Mouse (Mus musculus) forebrain, embryonic 12.5 days (tissue): ENCODE data around the gene Eif4g1. TPM values are rescaled to one million over a fixed set of nuclear protein-coding genes. Genes with fewer than 3 reads are reported as not detected.
A peak's percentile ranks its signal among the peaks of the same experiment; 100 is the strongest.

Source experiments
- ATAC-seq: fragments of 200-750 bp; cut with Nextera tagmentation; 2 replicates; pipeline ENCODE4 v1.8.0; 2017; ENCODE audit warnings: moderate TSS enrichment; ENCODE audit not compliant: low FRiP score
- H3K27ac ChIP-seq: fragments of 300-500 bp; sonication (generic); 2 replicates; pipeline ENCODE4 v1.5.1; 2016; ENCODE audit warnings: mild to moderate bottlenecking
- H3K27me3 ChIP-seq: fragments of 300-500 bp; sonication (generic); 2 replicates; pipeline ENCODE4 v1.6.1; 2016; ENCODE audit warnings: mild to moderate bottlenecking
- H3K36me3 ChIP-seq: fragments of 300-500 bp; sonication (generic); replicated peaks from 2 replicates; pipeline ENCODE4 v1.6.1; 2016; ENCODE audit warnings: mild to moderate bottlenecking
- H3K4me1 ChIP-seq: fragments of 300-500 bp; sonication (generic); 2 replicates; pipeline ENCODE4 v1.6.1; 2016
- H3K4me2 ChIP-seq: fragments of 300-500 bp; sonication (generic); 2 replicates; pipeline ENCODE4 v1.6.1; 2016; ENCODE audit warnings: mild to moderate bottlenecking, moderate library complexity
- H3K4me3 ChIP-seq: fragments of 300-500 bp; sonication (generic); replicated peaks from 2 replicates; pipeline ENCODE4 v1.5.1; 2016; ENCODE audit warnings: mild to moderate bottlenecking
- H3K9ac ChIP-seq: fragments of 300-500 bp; sonication (generic); 2 replicates; pipeline ENCODE4 v1.6.1; 2016; ENCODE audit warnings: mild to moderate bottlenecking
- H3K9me3 ChIP-seq: fragments of 300-500 bp; sonication (generic); 2 replicates; pipeline ENCODE4 v1.6.1; 2016
- WGBS: fragments of 180-500 bp; shearing (Covaris S2); methylation state at CpG from one replicate; pipeline ENCODE4 v1.1.7; 2016; 5-methylcytosine and 5-hydroxymethylcytosine counted together
- polyA plus RNA-seq: library from polyadenylated mRNA; unstranded; fragments of >200 nt; fragmentation: Nextera tagmentation; extraction: Ambion mirVana; gene quantifications from 2 replicates; pipeline ENCODE4 v1.2.1, GENCODE M21; 2016

Eif4g1 gene
- polyA plus RNA-seq, 1 experiment from 2014 or later = 190 TPM

DNA sequence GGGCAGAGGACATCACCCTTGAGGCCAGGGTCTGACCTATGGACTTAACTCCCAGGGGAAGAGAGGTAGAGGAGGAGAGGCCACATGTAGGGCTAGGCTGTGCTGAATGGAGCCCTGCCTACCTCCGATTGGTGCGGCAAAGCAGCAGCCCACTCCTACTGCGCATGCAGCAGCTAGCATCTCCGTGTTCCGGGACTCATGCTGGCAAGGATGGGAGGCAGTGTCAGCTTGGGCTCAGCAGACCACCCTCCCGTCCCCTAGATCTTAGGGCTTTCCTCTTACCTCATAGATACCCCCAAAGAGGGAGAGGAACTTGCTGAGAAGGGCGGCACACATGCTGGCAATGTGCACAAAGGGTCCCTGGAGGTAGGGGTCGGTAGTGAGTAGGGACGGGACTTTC lies 44.1 kb downstream of the Eif4g1 start:
- Histone ChIP-seq H3K4me2 (no peak overlapping the region), H3K4me1 (peaks cover 32% of the 10 kb centered on the region), H3K27me3 (no peaks in the 10 kb centered on the region), H3K36me3 (peaks cover 38% of the 10 kb centered on the region), H3K27ac (no peak overlapping the region), H3K9me3 (no peaks in the 10 kb centered on the region), H3K4me3 (no peak overlapping the region), H3K9ac (no peak overlapping the region)
- ATAC-seq = no peak
- 74% methylated on average over 9 of the region's 9 CpGs for WGBS

DNA sequence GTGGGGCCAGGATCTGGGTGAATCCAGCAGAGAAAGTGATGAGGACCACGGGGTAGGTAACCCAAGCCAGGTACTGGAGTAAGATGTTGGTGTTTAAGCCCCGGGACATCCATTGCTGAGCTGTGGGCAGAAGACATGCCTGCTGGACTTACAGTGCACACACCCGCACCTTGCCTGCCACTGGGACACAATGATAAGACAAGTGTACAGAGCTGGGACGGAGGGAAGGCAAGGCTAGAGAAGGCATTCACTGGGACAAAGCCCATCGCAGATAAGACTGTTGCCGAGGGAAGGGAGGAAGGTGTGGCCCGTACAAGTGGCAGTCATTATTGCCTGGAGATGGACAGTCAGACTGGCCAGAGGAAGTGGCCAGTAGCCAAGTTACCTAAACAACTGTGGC lies 44.8 kb downstream of the Eif4g1 start:
- 88% methylated on average over 7 of the region's 7 CpGs for WGBS
- H3K36me3 ChIP-seq = peaks cover 31% of the 10 kb centered on the region
- H3K27me3 ChIP-seq = no peaks in the 10 kb centered on the region
- no peaks in the 10 kb centered on the region for H3K9me3 ChIP-seq
- H3K27ac ChIP-seq = no peak overlapping the region
- no peak overlapping the region for H3K9ac ChIP-seq
- ATAC-seq = no peak
- no peak overlapping the region for H3K4me2 ChIP-seq
- H3K4me3 ChIP-seq = no peak overlapping the region
- peaks cover 33% of the 10 kb centered on the region for H3K4me1 ChIP-seq

DNA sequence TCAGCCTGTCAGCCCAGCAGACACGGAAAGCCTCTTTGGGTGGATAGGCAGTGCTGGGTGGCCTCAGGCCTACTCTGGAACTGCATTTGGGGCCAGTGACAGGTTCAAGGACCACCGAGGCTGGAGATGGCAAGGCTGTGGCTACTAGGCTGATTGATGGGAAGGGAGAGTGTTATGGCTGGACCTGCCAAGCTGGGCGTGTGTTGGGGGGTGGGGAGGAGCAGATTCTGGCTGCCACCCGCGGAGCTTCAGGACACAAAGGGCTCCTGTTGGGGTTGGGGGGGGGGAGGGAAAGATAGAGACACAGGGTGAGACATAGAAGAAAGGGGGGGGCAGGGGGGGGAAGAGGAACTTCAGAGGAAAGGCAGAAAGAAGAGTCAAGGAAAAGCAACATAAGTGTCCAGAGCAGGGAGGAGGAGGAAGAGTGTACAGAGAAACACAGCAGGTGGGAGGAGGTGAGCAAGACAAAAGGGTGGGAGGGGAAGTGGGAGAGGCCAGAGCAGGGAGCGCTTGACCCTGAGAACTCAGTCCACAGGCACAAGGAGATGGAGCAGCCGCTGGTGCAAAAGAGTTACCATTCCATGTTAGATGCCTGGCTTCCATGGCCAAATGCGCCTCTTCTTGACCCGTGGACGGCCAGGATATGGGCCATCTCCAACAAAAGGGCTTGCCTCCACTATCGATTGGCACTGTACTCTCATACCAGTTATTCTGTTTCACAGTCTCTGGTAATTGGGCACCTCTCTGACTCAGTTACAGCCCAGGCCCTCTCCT lies 46.4 kb downstream of the Eif4g1 start:
- peaks cover 43% of the 10 kb centered on the region for H3K4me1 ChIP-seq
- no peaks in the 10 kb centered on the region for H3K9me3 ChIP-seq
- no peak for ATAC-seq
- H3K4me3 ChIP-seq = peak overlapping the region; percentile 65
- peak overlapping the region; percentile 86 for H3K4me2 ChIP-seq
- 25% methylated on average over 11 of the region's 11 CpGs for WGBS
- H3K27ac ChIP-seq = no peak overlapping the region
- peaks cover 20% of the 10 kb centered on the region for H3K36me3 ChIP-seq
- H3K27me3 ChIP-seq = no peaks in the 10 kb centered on the region
- peak overlapping the region; percentile 47; the same call in 1 of the 2 replicates for H3K9ac ChIP-seq

DNA sequence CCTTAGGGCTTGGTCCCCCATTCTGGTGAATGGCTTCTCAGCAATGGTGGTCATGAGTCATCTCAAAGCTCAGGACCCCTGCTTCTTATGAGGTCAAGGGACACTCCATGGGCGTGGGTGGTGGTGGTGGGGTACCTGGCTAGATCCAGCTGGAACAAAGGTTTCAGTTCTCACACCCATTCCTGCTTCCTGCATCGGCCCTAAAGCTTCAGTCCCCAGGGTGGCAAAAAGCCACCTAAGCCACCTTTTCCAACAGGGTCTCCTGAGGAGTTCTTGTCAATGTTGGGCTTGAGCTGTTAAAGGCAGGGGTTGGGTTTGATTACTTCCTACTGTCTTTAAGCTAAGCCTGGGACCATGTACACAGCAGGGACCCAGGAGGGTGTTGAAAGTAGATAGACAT lies 47.0 kb downstream of the Eif4g1 start:
- 44% methylated on average over 2 of the region's 2 CpGs for WGBS
- Histone ChIP-seq H3K27me3 (no peaks in the 10 kb centered on the region), H3K4me3 (peak overlapping the region; percentile 65), H3K9ac (peak overlapping the region; percentile 75), H3K27ac (no peak overlapping the region), H3K36me3 (peaks cover 20% of the 10 kb centered on the region), H3K4me1 (peaks cover 43% of the 10 kb centered on the region), H3K9me3 (no peaks in the 10 kb centered on the region), H3K4me2 (peak overlapping the region; percentile 86)
- no peak for ATAC-seq

DNA sequence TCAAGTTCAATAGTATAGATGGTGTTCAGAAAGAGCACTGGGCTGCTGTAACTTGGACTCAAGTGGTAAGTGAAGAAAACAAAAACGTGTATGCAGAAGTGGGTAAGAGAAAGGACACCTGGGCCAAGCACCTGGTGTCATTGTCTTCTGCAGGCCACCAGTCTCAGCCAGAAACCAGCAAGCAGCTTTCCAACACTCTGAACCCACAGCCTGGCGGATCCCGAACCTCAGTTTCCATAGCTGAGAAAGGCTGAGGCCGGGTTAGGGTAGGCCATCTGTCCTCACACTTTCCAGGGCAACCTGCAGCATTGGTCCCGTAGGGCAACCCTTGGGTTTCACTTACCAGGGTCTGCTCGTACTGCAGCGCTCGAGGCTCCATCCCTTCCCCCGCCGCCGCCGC lies 47.5 kb downstream of the Eif4g1 start:
- Histone ChIP-seq H3K36me3 (peaks cover 24% of the 10 kb centered on the region), H3K4me3 (peak overlapping the region; percentile 65), H3K9me3 (no peaks in the 10 kb centered on the region), H3K4me2 (peak overlapping the region; percentile 86), H3K9ac (peak overlapping the region; percentile 75), H3K27ac (peak overlapping the region; percentile 92), H3K27me3 (no peaks in the 10 kb centered on the region), H3K4me1 (peaks cover 43% of the 10 kb centered on the region)
- WGBS = 4% methylated on average over 12 of the region's 12 CpGs
- ATAC-seq = no peak

DNA sequence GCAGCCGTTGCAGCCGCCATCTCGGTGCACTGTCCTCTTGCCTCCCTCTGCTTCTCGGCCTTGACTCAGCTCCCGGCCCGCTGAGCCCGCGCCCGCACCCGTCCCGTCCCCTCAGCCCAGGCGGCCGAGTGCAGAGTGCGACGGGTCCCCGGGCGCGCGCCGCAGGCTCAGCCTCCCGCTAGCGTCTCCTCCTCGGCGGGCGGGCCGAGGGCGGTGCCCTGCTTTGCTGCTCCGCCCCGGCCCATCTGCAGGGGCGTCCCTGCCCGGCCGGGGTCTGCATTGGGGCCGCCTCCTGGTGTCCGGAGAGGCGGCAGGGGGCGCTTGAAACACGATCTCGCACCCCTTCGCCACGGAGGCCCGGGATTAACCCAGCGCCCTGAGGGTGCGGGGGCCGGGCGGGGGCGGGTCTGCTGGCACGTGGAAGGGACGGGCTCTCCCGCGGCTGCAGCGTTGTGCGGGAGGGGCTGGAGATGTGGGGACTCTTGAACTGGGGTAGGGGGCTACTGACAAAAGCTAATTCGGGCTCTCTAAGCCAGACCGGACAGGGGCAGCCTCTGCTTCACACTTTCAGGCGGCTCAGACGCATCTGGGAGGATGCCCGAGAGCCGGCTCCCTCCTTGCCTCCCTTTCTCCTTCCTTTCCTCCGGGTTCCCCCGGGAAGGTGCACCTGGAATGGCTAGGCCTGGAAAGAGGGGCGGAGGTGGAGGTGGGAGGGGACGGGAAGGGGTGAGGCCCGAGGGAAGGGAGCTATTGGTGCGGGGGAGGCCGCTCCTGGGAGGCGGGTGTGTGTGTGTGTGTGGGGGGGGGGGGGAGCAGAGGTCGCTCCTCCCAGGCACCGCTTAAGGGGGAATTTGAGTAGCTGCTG lies 48.1 kb downstream of the Eif4g1 start:
- peak overlapping the region; percentile 75 for H3K9ac ChIP-seq
- H3K27ac ChIP-seq = peak overlapping the region; percentile 92
- H3K27me3 ChIP-seq = no peaks in the 10 kb centered on the region
- H3K4me2 ChIP-seq = peak overlapping the region; percentile 86
- H3K4me3 ChIP-seq = peak overlapping the region; percentile 65
- peaks cover 43% of the 10 kb centered on the region for H3K4me1 ChIP-seq
- H3K9me3 ChIP-seq = no peaks in the 10 kb centered on the region
- peaks cover 24% of the 10 kb centered on the region for H3K36me3 ChIP-seq
- under 1% methylated on average over 61 of the region's 68 CpGs for WGBS
- ATAC-seq = peak; percentile 88

DNA sequence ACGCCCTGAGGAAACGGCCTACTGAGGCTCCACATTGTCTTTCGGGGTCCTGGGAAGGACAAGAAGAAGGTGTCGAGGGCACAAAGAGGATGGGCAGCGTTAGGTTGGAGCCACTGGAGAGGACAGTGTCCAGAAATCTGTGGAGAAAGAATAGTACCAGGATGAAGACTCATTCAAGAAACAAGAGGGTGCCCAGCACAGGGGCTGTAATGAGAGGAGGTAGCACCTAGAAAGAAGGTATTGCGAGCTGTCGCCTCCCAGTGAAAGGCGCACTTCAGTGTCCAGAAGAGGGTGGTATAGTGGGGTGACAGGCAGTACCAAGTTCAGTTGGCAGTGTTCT lies 48.7 kb downstream of the Eif4g1 start:
- peak overlapping the region; percentile 65 for H3K4me3 ChIP-seq
- peak overlapping the region; percentile 92 for H3K27ac ChIP-seq
- peak overlapping the region; percentile 86 for H3K4me2 ChIP-seq
- H3K9ac ChIP-seq = peak overlapping the region; percentile 75
- peaks cover 43% of the 10 kb centered on the region for H3K4me1 ChIP-seq
- no peak; the same call in 1 of the 2 replicates for ATAC-seq
- H3K27me3 ChIP-seq = no peaks in the 10 kb centered on the region
- WGBS = under 1% methylated on average over 8 of the region's 8 CpGs
- no peaks in the 10 kb centered on the region for H3K9me3 ChIP-seq
- peaks cover 23% of the 10 kb centered on the region for H3K36me3 ChIP-seq

DNA sequence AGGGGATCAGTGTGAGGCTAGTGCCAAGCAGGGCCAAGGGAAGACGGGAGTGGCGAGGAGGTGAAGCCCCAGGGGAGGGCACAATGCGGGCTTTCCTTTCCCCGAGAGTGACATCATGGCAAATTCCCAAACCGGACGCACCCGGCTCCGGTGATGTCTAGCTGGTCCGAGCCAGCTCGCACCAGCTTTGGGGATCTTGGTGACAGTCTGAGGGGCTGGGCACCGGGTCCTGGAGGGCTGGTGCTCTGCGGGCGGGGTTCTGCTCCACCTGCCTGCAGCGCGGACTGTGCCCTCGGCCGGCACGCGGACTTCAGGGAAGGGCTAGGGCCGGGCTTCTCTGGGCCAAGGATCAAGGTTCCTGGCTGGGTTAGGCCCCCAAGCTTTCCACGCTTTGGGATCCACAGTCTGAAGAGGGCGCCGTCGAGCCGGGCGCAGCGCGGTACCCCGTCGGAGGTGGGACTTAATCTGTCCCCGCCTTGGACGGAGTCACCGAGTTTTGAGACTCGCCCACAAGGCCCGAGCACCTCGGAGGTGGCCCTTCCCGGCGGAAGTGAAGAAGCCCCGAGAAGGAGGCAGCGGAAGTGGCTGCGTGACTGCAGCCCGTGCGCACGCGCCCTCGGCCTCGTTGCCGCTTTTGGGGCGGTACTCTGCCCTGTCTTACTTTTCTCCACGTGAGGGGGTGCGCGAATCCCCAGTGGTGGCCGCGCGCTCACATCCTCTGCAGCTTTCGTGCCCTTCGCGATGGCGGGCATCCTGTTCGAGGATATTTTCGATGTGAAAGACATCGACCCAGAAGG lies 49.3 kb downstream of the Eif4g1 start, which contains the start of the genes Polr2h and Clcn2:
Gene Polr2h, plus strand, starts transcription at position 485 of the 797 bp plus-strand sequence.
Gene Clcn2, minus strand, starts transcription at position 566 of the 797 bp plus-strand sequence.
- Histone ChIP-seq H3K4me3 (peak within 1 kb of the TSS; percentile 65), H3K4me1 (peaks cover 43% of the 10 kb centered on the region), H3K27me3 (no peaks in the 10 kb centered on the region), H3K9ac (peak within 1 kb of the TSS; percentile 75), H3K4me2 (peak within 1 kb of the TSS; percentile 86), H3K9me3 (no peaks in the 10 kb centered on the region), H3K27ac (peak within 1 kb of the TSS; percentile 92), H3K36me3 (peaks cover 23% of the 10 kb centered on the region)
- WGBS = under 1% methylated on average over 62 of the region's 62 CpGs
- peak; percentile 81 for ATAC-seq

DNA sequence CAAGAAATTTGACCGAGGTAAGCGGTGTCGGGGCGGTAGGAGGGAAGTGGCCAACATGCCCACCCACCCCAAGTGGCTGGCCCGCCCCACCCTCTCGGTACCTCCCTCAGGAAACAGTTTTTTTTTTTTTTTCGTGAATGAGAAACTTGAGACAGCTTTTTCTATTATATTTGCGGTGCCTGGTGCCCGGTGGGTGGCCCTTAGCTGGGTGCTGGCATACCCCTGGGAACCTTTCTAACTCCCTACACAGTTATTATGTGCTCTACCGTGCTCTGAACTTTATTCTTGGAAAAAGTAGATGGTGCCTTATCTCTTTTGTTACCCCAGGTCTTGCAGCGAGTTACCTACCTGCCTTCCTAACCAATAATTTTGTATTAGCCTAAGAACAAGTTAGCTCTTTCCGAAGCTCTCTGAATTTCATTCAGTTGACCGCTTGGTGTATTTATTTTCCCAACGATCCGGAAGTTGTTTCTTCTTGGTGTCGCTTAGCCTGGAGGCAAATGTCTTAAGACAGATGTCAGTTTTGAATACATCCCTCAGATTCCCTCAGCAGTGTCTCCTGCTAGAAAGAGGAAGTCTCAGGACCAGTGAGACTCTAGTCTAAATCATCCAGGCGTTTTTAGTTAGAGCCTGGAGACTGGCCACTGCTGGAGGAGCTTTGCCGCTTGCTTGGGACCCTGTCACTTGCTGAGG lies 50.0 kb downstream of the Eif4g1 start:
- Histone ChIP-seq H3K36me3 (peaks cover 25% of the 10 kb centered on the region), H3K9me3 (no peaks in the 10 kb centered on the region), H3K4me3 (peak overlapping the region; percentile 65), H3K4me2 (peak overlapping the region; percentile 86), H3K9ac (peak overlapping the region; percentile 75), H3K4me1 (peaks cover 43% of the 10 kb centered on the region), H3K27me3 (no peaks in the 10 kb centered on the region), H3K27ac (peak overlapping the region; percentile 92)
- ATAC-seq = no peak
- 3% methylated on average over 18 of the region's 18 CpGs for WGBS

DNA sequence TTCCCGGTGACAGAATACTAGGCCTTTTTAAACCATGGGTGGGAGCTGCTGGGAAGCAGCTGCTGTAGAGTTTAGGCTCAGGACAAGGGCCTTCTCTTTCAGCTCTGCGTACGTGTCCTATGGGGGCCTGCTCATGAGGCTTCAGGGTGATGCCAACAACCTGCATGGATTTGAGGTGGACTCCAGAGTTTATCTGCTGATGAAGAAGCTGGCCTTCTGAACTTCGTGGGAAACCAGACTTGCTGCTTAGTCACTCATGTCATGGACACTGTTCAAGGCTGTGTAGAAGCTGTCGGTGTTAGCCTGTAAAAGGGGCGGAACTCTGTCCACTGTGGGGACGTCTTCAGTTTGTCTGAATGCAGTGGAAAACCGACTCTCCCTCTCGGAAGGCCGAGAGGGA lies 53.7 kb downstream of the Eif4g1 start:
- H3K36me3 ChIP-seq = peaks cover 25% of the 10 kb centered on the region
- H3K9me3 ChIP-seq = no peaks in the 10 kb centered on the region
- no peak overlapping the region for H3K9ac ChIP-seq
- H3K27ac ChIP-seq = no peak overlapping the region
- no peaks in the 10 kb centered on the region for H3K27me3 ChIP-seq
- 89% methylated on average over 10 of the region's 10 CpGs for WGBS
- H3K4me3 ChIP-seq = no peak overlapping the region
- H3K4me1 ChIP-seq = peaks cover 14% of the 10 kb centered on the region
- no peak for ATAC-seq
- H3K4me2 ChIP-seq = no peak overlapping the region

DNA sequence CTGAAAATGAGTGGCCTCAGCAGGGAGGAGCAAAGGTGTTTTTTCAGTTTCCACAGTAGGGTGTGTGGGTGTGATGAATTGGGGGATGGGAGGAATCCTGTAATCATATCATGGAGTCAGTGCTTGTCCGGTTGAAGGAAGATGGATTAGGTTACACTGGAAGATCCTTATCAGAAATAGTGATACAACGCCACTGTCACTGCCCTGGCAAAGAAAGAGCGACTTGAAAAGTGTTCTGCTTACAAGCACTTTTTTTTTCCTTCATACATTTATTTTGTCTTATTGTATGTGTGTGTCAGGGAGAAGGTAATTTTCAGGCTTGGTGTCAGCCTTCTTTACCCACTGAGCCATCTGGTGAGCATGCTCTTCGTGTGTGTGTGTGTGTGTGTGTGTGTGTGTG lies 54.6 kb downstream of the Eif4g1 start:
- no peak for ATAC-seq
- Histone ChIP-seq H3K4me3 (no peak overlapping the region), H3K4me2 (no peak overlapping the region), H3K9me3 (no peaks in the 10 kb centered on the region), H3K27me3 (no peaks in the 10 kb centered on the region), H3K36me3 (peaks cover 25% of the 10 kb centered on the region), H3K9ac (no peak overlapping the region), H3K27ac (no peak overlapping the region), H3K4me1 (peaks cover 10% of the 10 kb centered on the region)
- 88% methylated on average over 4 of the region's 4 CpGs for WGBS
